Mouse (Mus musculus): ENCODE results near the gene Ptprz1. TPM values are rescaled to one million over a fixed set of nuclear protein-coding genes. Genes with fewer than 3 reads are reported as not detected.

Gene Ptprz1
- polyA plus RNA-seq, 1 experiment from 2014 or later, result 31.9 TPM

- WGBS, result 43% methylated on average over 2 of the region's 2 CpGs
- DNase-seq (ENCODE audit: low spot score, missing footprints) (no peak), ATAC-seq (ENCODE audit: low FRiP score) (peak; percentile 48; the same call in 1 of the 2 replicates)
These were observed 92.8 kb downstream of the Ptprz1 start for GRCm38 (mm10) chr6:22968073-22968472.

GRCm38 (mm10) chr6:22983769-22984519 lies 108.6 kb downstream of the Ptprz1 start:
- peak; percentile 78; the same call in 1 of the 2 replicates for ATAC-seq (ENCODE audit: low FRiP score)
- peak; percentile 93 for DNase-seq (ENCODE audit: low spot score, missing footprints)

More at GRCm38 (mm10) chr6:22968073-22968472, 92.8 kb downstream of the Ptprz1 start:
- Histone ChIP-seq H3K27me3 (ENCODE audit: control insufficient read depth, insufficient read depth, low read length) (no peaks in the 10 kb centered on the region), H3K27ac (ENCODE audit: low read depth, low read length) (no peak overlapping the region), H3K4me3 (ENCODE audit: low read depth, low read length) (no peak overlapping the region), H3K36me3 (ENCODE audit: control insufficient read depth, insufficient read depth, low read length) (no peaks in the 10 kb centered on the region), H3K4me2 (no peak overlapping the region), H3K9ac (ENCODE audit: low read length) (no peak overlapping the region), H3K9me3 (ENCODE audit: control insufficient read depth, low read length) (no peaks in the 10 kb centered on the region; the same call in 1 of the 2 replicates), H3K4me1 (ENCODE audit: control insufficient read depth, insufficient read depth, low read length) (no peaks in the 10 kb centered on the region)

GRCm38 (mm10) chr6:22984520-22985154 lies 109.3 kb downstream of the Ptprz1 start:
- Histone ChIP-seq H3K4me3 (ENCODE audit: low read depth, low read length) (no peak overlapping the region), H3K4me1 (ENCODE audit: control insufficient read depth, insufficient read depth, low read length) (peaks cover 3% of the 10 kb centered on the region; the same call in 1 of the 2 replicates), H3K9me3 (ENCODE audit: control insufficient read depth, low read length) (peaks cover 6% of the 10 kb centered on the region), H3K9ac (ENCODE audit: low read length) (0 out of 2 replicates have a peak overlapping the region, but pooled peaks have one; percentile 18), H3K27ac (ENCODE audit: low read depth, low read length) (no peak overlapping the region), H3K4me2 (peak overlapping the region; percentile 26; the same call in 1 of the 2 replicates), H3K36me3 (ENCODE audit: control insufficient read depth, insufficient read depth, low read length) (peaks cover 3% of the 10 kb centered on the region), H3K27me3 (ENCODE audit: control insufficient read depth, insufficient read depth, low read length) (no peaks in the 10 kb centered on the region)
- 4% methylated on average over 5 of the region's 5 CpGs for WGBS
- DNase-seq (ENCODE audit: low spot score, missing footprints), result no peak
- ATAC-seq (ENCODE audit: low FRiP score), result peak; percentile 95

More at GRCm38 (mm10) chr6:22983769-22984519, 108.6 kb downstream of the Ptprz1 start:
- Histone ChIP-seq H3K9me3 (ENCODE audit: control insufficient read depth, low read length) (peaks cover 6% of the 10 kb centered on the region), H3K9ac (ENCODE audit: low read length) (0 out of 2 replicates have a peak overlapping the region, but pooled peaks have one; percentile 18), H3K27ac (ENCODE audit: low read depth, low read length) (no peak overlapping the region), H3K4me1 (ENCODE audit: control insufficient read depth, insufficient read depth, low read length) (peaks cover 3% of the 10 kb centered on the region; the same call in 1 of the 2 replicates), H3K4me2 (peak overlapping the region; percentile 26; the same call in 1 of the 2 replicates), H3K27me3 (ENCODE audit: control insufficient read depth, insufficient read depth, low read length) (no peaks in the 10 kb centered on the region), H3K36me3 (ENCODE audit: control insufficient read depth, insufficient read depth, low read length) (peaks cover 3% of the 10 kb centered on the region), H3K4me3 (ENCODE audit: low read depth, low read length) (no peak overlapping the region)
- WGBS, result 6% methylated on average over 9 of the region's 9 CpGs

GRCm38 (mm10) chr6:23003152-23003551 lies 127.8 kb downstream of the Ptprz1 start:
- ATAC-seq (ENCODE audit: low FRiP score), result no peak
- Histone ChIP-seq H3K9ac (ENCODE audit: low read length) (no peak overlapping the region), H3K36me3 (ENCODE audit: control insufficient read depth, insufficient read depth, low read length) (peaks cover 6% of the 10 kb centered on the region; the same call in 1 of the 2 replicates), H3K9me3 (ENCODE audit: control insufficient read depth, low read length) (no peaks in the 10 kb centered on the region), H3K4me2 (no peak overlapping the region), H3K4me1 (ENCODE audit: control insufficient read depth, insufficient read depth, low read length) (no peaks in the 10 kb centered on the region), H3K27ac (ENCODE audit: low read depth, low read length) (no peak overlapping the region), H3K4me3 (ENCODE audit: low read depth, low read length) (no peak overlapping the region), H3K27me3 (ENCODE audit: control insufficient read depth, insufficient read depth, low read length) (no peaks in the 10 kb centered on the region)
- 41% methylated on average over 3 of the region's 3 CpGs for WGBS
- no peak for DNase-seq (ENCODE audit: low spot score, missing footprints)

- no peak for DNase-seq (ENCODE audit: low spot score, missing footprints)
- Histone ChIP-seq H3K4me2 (no peak overlapping the region), H3K9ac (ENCODE audit: low read length) (no peak overlapping the region), H3K36me3 (ENCODE audit: control insufficient read depth, insufficient read depth, low read length) (no peaks in the 10 kb centered on the region), H3K9me3 (ENCODE audit: control insufficient read depth, low read length) (no peaks in the 10 kb centered on the region), H3K27ac (ENCODE audit: low read depth, low read length) (no peak overlapping the region), H3K27me3 (ENCODE audit: control insufficient read depth, insufficient read depth, low read length) (no peaks in the 10 kb centered on the region), H3K4me3 (ENCODE audit: low read depth, low read length) (no peak overlapping the region), H3K4me1 (ENCODE audit: control insufficient read depth, insufficient read depth, low read length) (no peaks in the 10 kb centered on the region)
- no peak for ATAC-seq (ENCODE audit: low FRiP score)
- WGBS, result 67% methylated on average over 4 of the region's 4 CpGs
These were observed 139.8 kb downstream of the Ptprz1 start for GRCm38 (mm10) chr6:23014988-23015613.

- ATAC-seq (ENCODE audit: low FRiP score) (no peak), DNase-seq (ENCODE audit: low spot score, missing footprints) (peak; percentile 67)
- no peaks in the 10 kb centered on the region for H3K4me1 ChIP-seq (ENCODE audit: control insufficient read depth, insufficient read depth, low read length)
- no peaks in the 10 kb centered on the region for H3K27me3 ChIP-seq (ENCODE audit: control insufficient read depth, insufficient read depth, low read length)
- no peak overlapping the region for H3K4me2 ChIP-seq
- WGBS, result 78% methylated on average over 1 of the region's 1 CpGs
- H3K27ac ChIP-seq (ENCODE audit: low read depth, low read length), result no peak overlapping the region
- no peak overlapping the region for H3K4me3 ChIP-seq (ENCODE audit: low read depth, low read length)
- no peak overlapping the region for H3K9ac ChIP-seq (ENCODE audit: low read length)
- no peaks in the 10 kb centered on the region for H3K36me3 ChIP-seq (ENCODE audit: control insufficient read depth, insufficient read depth, low read length)
- H3K9me3 ChIP-seq (ENCODE audit: control insufficient read depth, low read length), result no peaks in the 10 kb centered on the region
These were observed 152.9 kb downstream of the Ptprz1 start for GRCm38 (mm10) chr6:23028251-23028650.

- Histone ChIP-seq H3K27me3 (ENCODE audit: control insufficient read depth, insufficient read depth, low read length) (no peaks in the 10 kb centered on the region), H3K9ac (ENCODE audit: low read length) (no peak overlapping the region), H3K4me2 (no peak overlapping the region), H3K9me3 (ENCODE audit: control insufficient read depth, low read length) (no peaks in the 10 kb centered on the region; the same call in 1 of the 2 replicates), H3K4me1 (ENCODE audit: control insufficient read depth, insufficient read depth, low read length) (no peaks in the 10 kb centered on the region), H3K36me3 (ENCODE audit: control insufficient read depth, insufficient read depth, low read length) (no peaks in the 10 kb centered on the region), H3K4me3 (ENCODE audit: low read depth, low read length) (no peak overlapping the region), H3K27ac (ENCODE audit: low read depth, low read length) (no peak overlapping the region)
- WGBS, result 96% methylated on average over 4 of the region's 4 CpGs
- ATAC-seq (ENCODE audit: low FRiP score) (no peak), DNase-seq (ENCODE audit: low spot score, missing footprints) (no peak)
These were observed 173.5 kb downstream of the Ptprz1 start for GRCm38 (mm10) chr6:23048836-23049235.

- no peak overlapping the region for H3K9ac ChIP-seq (ENCODE audit: low read length)
- H3K36me3 ChIP-seq (ENCODE audit: control insufficient read depth, insufficient read depth, low read length), result no peaks in the 10 kb centered on the region
- H3K4me3 ChIP-seq (ENCODE audit: low read depth, low read length), result no peak overlapping the region
- DNase-seq (ENCODE audit: low spot score, missing footprints) (no peak), ATAC-seq (ENCODE audit: low FRiP score) (no peak)
- H3K9me3 ChIP-seq (ENCODE audit: control insufficient read depth, low read length), result no peaks in the 10 kb centered on the region; the same call in 1 of the 2 replicates
- H3K4me2 ChIP-seq, result no peak overlapping the region
- H3K27me3 ChIP-seq (ENCODE audit: control insufficient read depth, insufficient read depth, low read length), result no peaks in the 10 kb centered on the region
- no peak overlapping the region for H3K27ac ChIP-seq (ENCODE audit: low read depth, low read length)
- 87% methylated on average over 5 of the region's 5 CpGs for WGBS
- H3K4me1 ChIP-seq (ENCODE audit: control insufficient read depth, insufficient read depth, low read length), result no peaks in the 10 kb centered on the region
These were observed 180.4 kb downstream of the Ptprz1 start for GRCm38 (mm10) chr6:23055734-23056133.

Measured in midbrain, embryonic 11.5 days (tissue).